Mouse (Mus musculus): ENCODE results near the gene Slc45a3. TPM values are rescaled to one million over a fixed set of nuclear protein-coding genes. Genes with fewer than 3 reads are reported as not detected.

The Slc45a3 gene
- polyA plus RNA-seq, 1 experiment from 2014 or later: 4.0 TPM

DNA sequence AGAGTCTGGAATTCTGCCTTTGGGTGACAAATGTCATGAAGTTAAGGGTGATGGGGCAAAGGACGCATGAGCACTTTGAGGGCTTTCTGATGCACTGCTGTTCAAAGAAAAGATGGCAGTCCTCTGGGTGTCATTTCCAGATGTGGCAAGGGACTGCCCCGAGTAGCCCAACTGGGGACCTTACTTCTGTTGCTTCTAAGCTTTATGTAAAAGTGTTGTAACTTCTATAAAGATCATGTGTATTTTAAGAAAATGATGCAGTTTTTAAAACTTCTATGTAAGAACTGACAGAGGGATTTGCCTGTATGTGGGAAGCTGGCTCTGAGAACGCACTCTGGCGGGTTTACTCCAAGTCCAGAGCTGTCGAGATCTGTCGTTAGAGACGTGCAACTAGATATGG, 69.4 kb downstream of the Slc45a3 start:
- Histone ChIP-seq H3K36me3 (peaks cover 49% of the 10 kb centered on the region), H3K4me2 (no peak overlapping the region), H3K27ac (no peak overlapping the region), H3K9ac (no peak overlapping the region), H3K9me3 (replicated peaks) (no peaks in the 10 kb centered on the region), H3K27me3 (no peaks in the 10 kb centered on the region), H3K4me1 (replicated peaks) (no peaks in the 10 kb centered on the region; the same call in 1 of the 2 replicates), H3K4me3 (no peak overlapping the region)
- 80% methylated on average over 7 of the region's 7 CpGs for WGBS
- no peak for ATAC-seq (replicated peaks; ENCODE audit: insufficient number of reproducible peaks, insufficient read depth, low FRiP score, low read depth)

Other genes starting within 250 kb of the Slc45a3 start
- 0.08 and 0.22 TPM in 2 replicates for gene Slc26a9, start 218.9 kb upstream of the Slc45a3 start, polyA plus RNA-seq (2015; fragmentation: Nextera tagmentation; extraction: Ambion mirVana)
- 1.4 and 1.8 TPM in 2 replicates for gene Pm20d1, start 165.6 kb upstream of the Slc45a3 start, polyA plus RNA-seq (2015; fragmentation: Nextera tagmentation; extraction: Ambion mirVana)
- 8.9 and 11.4 TPM in 2 replicates for gene Slc41a1, start 135.5 kb upstream of the Slc45a3 start, polyA plus RNA-seq (2015; fragmentation: Nextera tagmentation; extraction: Ambion mirVana)
- gene Rab29, start 95.7 kb upstream of the Slc45a3 start, polyA plus RNA-seq (2015; fragmentation: Nextera tagmentation; extraction: Ambion mirVana): 17.3 and 19.3 TPM in 2 replicates
- gene Nucks1, start 52.4 kb upstream of the Slc45a3 start, polyA plus RNA-seq (2015; fragmentation: Nextera tagmentation; extraction: Ambion mirVana): 41.6 and 42.3 TPM in 2 replicates
- 14.2 and 20.3 TPM in 2 replicates for gene Elk4, start 44.6 kb downstream of the Slc45a3 start, polyA plus RNA-seq (2015; fragmentation: Nextera tagmentation; extraction: Ambion mirVana)
- gene Mfsd4a, start 105.1 kb downstream of the Slc45a3 start, polyA plus RNA-seq (2015; fragmentation: Nextera tagmentation; extraction: Ambion mirVana): 7.2 and 11.2 TPM in 2 replicates
- gene Cdk18, start 176.7 kb downstream of the Slc45a3 start, polyA plus RNA-seq (2015; fragmentation: Nextera tagmentation; extraction: Ambion mirVana): 1.8 and 2.6 TPM in 2 replicates
- not detected in 2 replicates for gene Lemd1, start 228.5 kb downstream of the Slc45a3 start, polyA plus RNA-seq (2015; fragmentation: Nextera tagmentation; extraction: Ambion mirVana)
- 0.04 TPM in 1 of 2 replicates, not detected in the other for gene AC124108.1, start 228.5 kb downstream of the Slc45a3 start, polyA plus RNA-seq (2015; fragmentation: Nextera tagmentation; extraction: Ambion mirVana)